Mouse (Mus musculus): ENCODE data around the gene Wfdc10.

Gene Wfdc10

GRCm38 (mm10) chr2:164700959-164701358 lies 45.1 kb downstream of the Wfdc10 start:
- DNase-seq (ENCODE audit: low spot score in 2 of 2) = no peak

- DNase-seq (ENCODE audit: low spot score in 2 of 2) = no peak
These were observed 45.9 kb downstream of the Wfdc10 start for GRCm38 (mm10) chr2:164701761-164702160.

- DNase-seq (ENCODE audit: low spot score in 2 of 2) = no peak
These were observed 48.4 kb downstream of the Wfdc10 start for GRCm38 (mm10) chr2:164704235-164704634.

- no peak for DNase-seq (ENCODE audit: low spot score in 2 of 2)
These were observed 49.5 kb downstream of the Wfdc10 start for GRCm38 (mm10) chr2:164705328-164705727.

GRCm38 (mm10) chr2:164705991-164706390 lies 50.1 kb downstream of the Wfdc10 start:
- DNase-seq (ENCODE audit: low spot score in 2 of 2) = no peak
